8 mouse cellular contexts compared by ENCODE assay signal in the genomic region with DNA sequence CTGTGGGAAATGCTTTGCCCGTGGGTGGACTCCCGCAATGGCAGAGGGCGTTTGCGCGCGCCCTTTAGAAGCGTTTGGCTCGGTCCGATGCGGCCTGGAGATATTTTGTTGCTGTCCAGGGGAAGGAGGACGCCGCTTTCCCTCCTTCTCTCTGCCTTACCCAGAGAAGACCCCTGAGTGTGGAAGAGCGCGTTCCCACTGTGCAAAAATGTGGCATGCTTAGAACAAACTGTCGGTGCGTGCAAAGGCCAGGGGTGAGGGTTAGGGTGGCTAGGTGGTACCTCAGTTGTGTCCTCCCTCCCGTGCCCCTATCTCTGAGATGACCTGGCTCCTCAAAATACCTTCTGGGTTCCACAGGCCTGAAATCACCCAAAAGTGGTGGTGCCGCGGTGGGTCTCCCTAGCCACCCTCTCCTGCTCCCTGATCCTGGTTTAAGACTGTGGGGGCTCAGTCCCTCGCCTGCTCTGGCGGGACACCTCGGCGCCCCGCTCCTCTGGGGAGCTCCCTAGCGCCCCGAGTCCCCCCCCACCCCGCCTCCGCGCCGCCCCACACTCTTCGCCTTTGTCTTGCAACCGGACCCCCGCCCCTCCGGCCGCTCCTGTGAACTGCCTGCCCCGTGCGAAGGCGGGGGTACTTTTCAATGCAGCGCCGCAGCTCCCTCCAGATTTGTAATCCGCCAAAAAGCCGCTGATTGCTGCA. TPM values are rescaled to one million over a fixed set of nuclear protein-coding genes. Genes with fewer than 3 reads are reported as not detected.
DNase-seq lines count a peak whose midpoint lies in the region; ATAC-seq and TF ChIP-seq lines count a peak whose summit lies in the region.

No protein-coding gene starts in this region.

- peak; percentile 31 for ATAC-seq in midbrain, embryonic 13.5 days

- H3K36me3 ChIP-seq in hindbrain, embryonic 10.5 days, result no peaks in the 10 kb centered on the region
- H3K36me3 ChIP-seq in midbrain, embryonic 13.5 days, result no peaks in the 10 kb centered on the region
- H3K36me3 ChIP-seq in thymus, adult 2 months (ENCODE audit: control insufficient read depth, insufficient read depth, low read length), result no peaks in the 10 kb centered on the region

- H3K4me2 ChIP-seq in midbrain, embryonic 13.5 days (replicated peaks), result peak overlapping the region; percentile 60

- H3K9ac ChIP-seq in midbrain, embryonic 13.5 days (replicated peaks), result peak overlapping the region; percentile 41; the same call in 1 of the 2 replicates

- H3K9me3 ChIP-seq in hindbrain, embryonic 10.5 days, result no peaks in the 10 kb centered on the region
- no peaks in the 10 kb centered on the region for H3K9me3 ChIP-seq in midbrain, embryonic 13.5 days

- TF ChIP-seq CTCF in thymus, adult 2 months (IDR thresholded peaks at IDR 0.05; ENCODE audit: borderline replicate concordance, control insufficient read depth, extremely low read depth, insufficient read depth, low read length, poor library complexity), result no peak

- peaks cover 7% of the 10 kb centered on the region for H3K4me1 ChIP-seq in brown adipose tissue, adult 24 weeks (ENCODE audit: control insufficient read depth, insufficient read depth, insufficient read length, low read length)
- H3K4me1 ChIP-seq in hindbrain, embryonic 10.5 days (replicated peaks), result peaks cover 55% of the 10 kb centered on the region
- H3K4me1 ChIP-seq in midbrain, embryonic 13.5 days (replicated peaks), result peaks cover 62% of the 10 kb centered on the region
- H3K4me1 ChIP-seq in thymus, adult 2 months (replicated peaks; ENCODE audit: control insufficient read depth, insufficient read depth, low read length), result peaks cover 25% of the 10 kb centered on the region

- TF ChIP-seq POLR2A in thymus, adult 2 months (IDR thresholded peaks at IDR 0.05; ENCODE audit: control insufficient read depth, extremely low read depth, insufficient read depth, low read length, poor library complexity), result no peak

- peak overlapping the region; percentile 60 for H3K4me3 ChIP-seq in brown adipose tissue, adult 24 weeks (ENCODE audit: insufficient read depth, low read depth, low read length)
- H3K4me3 ChIP-seq in hindbrain, embryonic 10.5 days, result peak overlapping the region; percentile 40
- peak overlapping the region; percentile 31 for H3K4me3 ChIP-seq in midbrain, embryonic 13.5 days (replicated peaks)
- no peak overlapping the region for H3K4me3 ChIP-seq in thymus, adult 2 months (ENCODE audit: control insufficient read depth, insufficient read depth, low read length)

- peak; percentile 6 for DNase-seq in kidney, adult 18-20 months
- no peak for DNase-seq in kidney, adult 9 months
- peak; percentile 44 for DNase-seq in hindbrain, embryonic 10.5 days (ENCODE audit: low spot score)
- no peak for DNase-seq in urinary bladder, postnatal 14 days (ENCODE audit: low spot score)
- DNase-seq in adrenal gland, postnatal 36 days, result no peak
- DNase-seq in thymus, adult 2 months, result no peak

- H3K27ac ChIP-seq in brown adipose tissue, adult 24 weeks (replicated peaks; ENCODE audit: low read depth, low read length), result no peak overlapping the region
- peak overlapping the region; percentile 50 for H3K27ac ChIP-seq in hindbrain, embryonic 10.5 days
- peak overlapping the region; percentile 59; the same call in 1 of the 2 replicates for H3K27ac ChIP-seq in midbrain, embryonic 13.5 days
- no peak overlapping the region for H3K27ac ChIP-seq in thymus, adult 2 months (ENCODE audit: control insufficient read depth, insufficient read depth, low read length)

- H3K27me3 ChIP-seq in hindbrain, embryonic 10.5 days (ENCODE audit: insufficient read depth, poor library complexity, severe bottlenecking), result peaks cover 100% of the 10 kb centered on the region
- H3K27me3 ChIP-seq in midbrain, embryonic 13.5 days, result peaks cover 82% of the 10 kb centered on the region
- H3K27me3 ChIP-seq in thymus, adult 2 months (ENCODE audit: control insufficient read depth, insufficient read depth, low read length), result peaks cover 39% of the 10 kb centered on the region

- under 1% methylated on average over 42 of the region's 42 CpGs for WGBS in hindbrain, embryonic 10.5 days
- WGBS in midbrain, embryonic 13.5 days, result under 1% methylated on average over 42 of the region's 42 CpGs
- WGBS in thymus, adult 2 months, result 5% methylated on average over 42 of the region's 42 CpGs

RNA-seq across cellular contexts. Expression of a gene that starts 48.3 kb away (rescaled TPM):
- 12.0 and 13.4 TPM in 2 replicates for polyA plus RNA-seq in brown adipose tissue, adult 24 weeks (2012; ENCODE audit: insufficient read depth, insufficient read length, missing spikeins)
- 15.3 and 16.1 TPM in 2 replicates for polyA plus RNA-seq in hindbrain, embryonic 10.5 days (2016; fragmentation: Nextera tagmentation; extraction: Ambion mirVana)
- polyA plus RNA-seq in midbrain, embryonic 13.5 days (2015; fragmentation: Nextera tagmentation; extraction: Ambion mirVana), result 35.6 and 37.4 TPM in 2 replicates
- total RNA-seq in adrenal gland, postnatal 36 days (2021), result 10 to 100 TPM; 25.6 to 29.3 TPM
- polyA plus RNA-seq in thymus, adult 2 months (2012; rRNA removed), result 63.0 and 69.4 TPM in 2 replicates

RNA-seq across cellular contexts. Expression of a gene that starts 48.5 kb away (rescaled TPM):
- polyA plus RNA-seq in brown adipose tissue, adult 24 weeks (2012; ENCODE audit: insufficient read depth, insufficient read length, missing spikeins), result not detected in 2 replicates
- polyA plus RNA-seq in hindbrain, embryonic 10.5 days (2016; fragmentation: Nextera tagmentation; extraction: Ambion mirVana), result 1.2 and 3.0 TPM in 2 replicates
- 14.8 and 16.9 TPM in 2 replicates for polyA plus RNA-seq in midbrain, embryonic 13.5 days (2015; fragmentation: Nextera tagmentation; extraction: Ambion mirVana)
- total RNA-seq in adrenal gland, postnatal 36 days (2021), result not detected
- not detected in 2 replicates for polyA plus RNA-seq in thymus, adult 2 months (2012; rRNA removed)

Comparison
In these comparisons a context has a peak if more than half of its experiments do, and no peak if none do; other contexts are left out.
1. DNase-seq: peak in kidney, adult 18-20 months (single experiment) and hindbrain, embryonic 10.5 days (single experiment); none in kidney, adult 9 months (single experiment), urinary bladder, postnatal 14 days (single experiment), adrenal gland, postnatal 36 days (0 of 2) and thymus, adult 2 months (single experiment).
2. H3K27ac ChIP-seq: peak in hindbrain, embryonic 10.5 days (single experiment) and midbrain, embryonic 13.5 days (single experiment); none in brown adipose tissue, adult 24 weeks (single experiment) and thymus, adult 2 months (single experiment).